Mouse (Mus musculus) heart, postnatal 25 days (tissue): ENCODE measurements around the gene Mst1. TPM values are rescaled to one million over a fixed set of nuclear protein-coding genes. Genes with fewer than 3 reads are reported as not detected.

Experiments
- DNase-seq: peaks from one replicate; pipeline ENCODE4 v3.0.0; 2022; ENCODE audit warnings: low spot score
- intact Hi-C: fragments of 180-260 bp; cut with DNase I; formaldehyde crosslinking; loops from one replicate; pipeline ENCODE4 v1.15.1; 2025
- total RNA-seq, 2 experiments: library from RNA; stranded (reverse); gene quantifications; 2 replicates each; pipeline ENCODE4 v1.2.3; 2021

Mst1 gene
- total RNA-seq, 2 experiments from 2014 or later = not detected

DNA sequence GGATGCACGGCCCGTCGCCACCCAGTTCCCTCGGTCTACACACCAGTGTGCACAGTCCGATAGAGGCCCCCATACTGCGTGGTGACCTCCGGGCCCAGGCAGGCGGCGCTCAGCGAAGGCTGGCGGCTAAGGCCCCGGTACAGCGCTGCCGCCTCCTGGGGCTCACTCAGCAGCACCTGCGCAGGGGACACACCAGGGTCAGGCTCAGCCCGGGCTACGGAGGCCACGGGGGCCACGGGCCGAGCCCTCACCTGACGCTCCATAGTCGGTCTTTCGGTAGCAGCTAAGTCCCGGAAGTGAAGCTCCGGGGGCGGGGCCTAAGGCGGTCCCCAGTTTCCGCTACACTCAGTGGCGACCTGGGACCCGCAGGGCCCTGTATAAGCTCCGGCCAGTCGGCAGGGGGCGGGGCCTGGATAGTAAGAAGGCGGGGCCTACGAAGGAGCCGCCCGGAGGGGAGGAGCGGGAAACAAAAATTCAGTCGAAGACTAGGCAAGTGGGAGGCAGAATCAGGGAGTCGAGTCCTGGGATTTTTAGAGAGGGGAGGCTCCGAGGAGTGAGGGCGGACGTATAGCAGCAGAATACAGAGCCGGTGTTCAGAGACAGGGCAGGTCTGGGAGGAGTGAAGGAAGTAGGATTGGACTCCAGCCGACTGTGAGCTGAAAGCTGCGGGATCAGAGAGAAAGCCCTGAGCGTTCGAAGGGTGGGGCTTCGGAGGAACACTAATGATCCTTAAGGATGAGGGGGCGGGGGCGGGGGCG, 14.1 kb downstream of the Mst1 start, which contains the start of gene Apeh:
TSS of gene Apeh (minus strand) at position 423 of the 758 bp plus-strand sequence.
- intact Hi-C loops = loop anchor here (2.0 kb wide), 1 partner anchor 106 kb away; no protein-coding TSS in a partner anchor
- peak; percentile 91 for DNase-seq

DNA sequence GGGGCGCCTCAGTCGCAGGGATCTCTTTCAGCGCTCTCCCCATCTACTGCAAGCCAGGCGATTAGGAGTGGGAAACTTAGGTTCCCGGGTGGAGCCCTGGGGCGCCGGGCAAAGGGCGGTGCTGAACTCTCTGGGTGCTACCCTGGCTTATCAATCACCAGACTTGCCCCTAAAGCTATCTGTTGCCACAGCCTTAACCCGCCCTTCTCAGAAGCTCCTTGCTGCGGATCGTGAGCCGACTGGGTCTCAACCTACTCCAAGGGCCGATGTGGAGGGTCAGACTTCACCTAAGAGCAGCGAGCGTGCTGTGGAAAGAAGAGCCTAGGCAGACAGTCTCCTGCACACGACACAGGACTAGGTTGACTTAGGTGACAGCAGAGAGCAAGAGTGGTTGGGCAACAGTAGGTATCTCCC, 14.8 kb downstream of the Mst1 start:
- intact Hi-C loops = loop anchor here (2.0 kb wide), 1 partner anchor 106 kb away; no protein-coding TSS in a partner anchor
- no peak for DNase-seq

DNA sequence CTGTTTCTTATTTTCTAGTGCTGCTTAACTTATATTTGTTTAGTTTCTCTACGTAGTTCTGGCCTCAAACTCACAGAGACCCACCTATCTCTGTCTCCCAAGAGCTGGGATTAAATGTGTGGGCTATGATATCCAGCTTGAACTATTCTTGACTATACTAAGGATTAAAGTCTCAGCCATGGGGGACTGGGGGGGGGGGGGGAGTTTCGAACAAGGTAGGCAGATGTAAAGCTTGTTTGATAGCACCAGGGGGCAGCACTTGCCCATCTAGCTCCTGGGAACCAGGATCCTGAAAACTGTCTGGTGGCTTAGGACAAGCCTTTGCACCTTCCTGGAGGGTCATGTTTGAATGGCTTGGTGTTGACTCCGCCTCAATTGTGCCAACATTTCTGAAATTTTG, 15.3 kb downstream of the Mst1 start:
- intact Hi-C loops = loop anchor here (2.0 kb wide), 1 partner anchor 105 kb away; no protein-coding TSS in a partner anchor
- DNase-seq = no peak

DNA sequence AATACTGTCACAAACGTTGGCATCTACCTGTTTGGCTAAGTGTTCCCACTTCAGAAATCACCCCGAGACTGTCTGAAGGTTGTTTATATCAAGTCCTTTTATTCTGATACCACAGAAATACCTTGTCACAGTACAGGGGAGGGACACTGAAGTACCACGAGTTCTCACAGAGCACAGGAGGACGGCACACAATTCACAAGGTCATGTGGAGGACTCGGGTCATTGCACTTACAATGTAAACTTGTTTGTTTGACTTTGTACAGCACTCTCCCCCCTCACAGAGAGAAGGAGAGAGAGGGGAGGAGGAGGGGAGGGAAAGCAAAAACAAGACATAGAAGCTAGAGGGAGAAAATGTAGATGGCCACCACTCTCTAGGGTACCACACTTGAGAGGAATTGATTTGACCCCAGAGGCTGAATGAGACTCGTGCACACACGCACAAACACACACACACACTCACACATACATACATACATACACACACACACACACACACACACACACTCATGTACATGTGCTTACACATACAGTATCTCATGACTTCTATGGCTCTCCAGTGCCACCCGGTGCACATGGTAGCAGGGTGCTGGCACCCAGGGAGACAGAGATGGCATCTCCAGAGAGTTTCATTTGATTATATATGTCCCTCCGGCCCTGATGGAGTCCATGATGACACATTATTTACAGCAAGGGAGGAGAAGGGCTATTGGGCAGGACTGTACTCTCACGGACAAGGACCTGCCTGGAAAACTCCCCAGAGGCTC, 15.9 kb downstream of the Mst1 start:
- DNase-seq = no peak
- intact Hi-C loops = loop anchor here (2.0 kb wide), 3 partner anchors 39 to 189 kb away; no protein-coding TSS in a partner anchor

DNA sequence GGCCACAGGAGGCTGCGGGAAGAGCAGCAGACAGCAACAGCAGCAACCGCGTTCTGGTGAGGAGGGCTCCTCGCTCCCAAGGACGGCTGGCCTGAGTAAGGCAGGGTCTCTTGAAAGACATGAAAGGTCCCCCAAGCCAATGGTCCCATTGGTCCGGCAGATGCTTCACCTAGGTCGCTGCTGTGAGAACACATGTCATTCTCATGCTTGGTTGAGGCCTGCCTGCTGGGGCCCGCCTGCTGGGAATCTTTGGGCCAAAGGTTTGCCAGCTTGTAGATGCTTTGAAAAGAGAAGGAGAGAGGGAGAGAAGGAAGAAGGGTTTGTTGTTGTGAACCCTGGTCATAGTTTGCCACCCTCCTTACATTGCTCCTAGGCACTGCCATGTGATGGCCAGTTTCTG, 19.4 kb downstream of the Mst1 start:
- intact Hi-C loops = no loop called here
- DNase-seq = no peak

DNA sequence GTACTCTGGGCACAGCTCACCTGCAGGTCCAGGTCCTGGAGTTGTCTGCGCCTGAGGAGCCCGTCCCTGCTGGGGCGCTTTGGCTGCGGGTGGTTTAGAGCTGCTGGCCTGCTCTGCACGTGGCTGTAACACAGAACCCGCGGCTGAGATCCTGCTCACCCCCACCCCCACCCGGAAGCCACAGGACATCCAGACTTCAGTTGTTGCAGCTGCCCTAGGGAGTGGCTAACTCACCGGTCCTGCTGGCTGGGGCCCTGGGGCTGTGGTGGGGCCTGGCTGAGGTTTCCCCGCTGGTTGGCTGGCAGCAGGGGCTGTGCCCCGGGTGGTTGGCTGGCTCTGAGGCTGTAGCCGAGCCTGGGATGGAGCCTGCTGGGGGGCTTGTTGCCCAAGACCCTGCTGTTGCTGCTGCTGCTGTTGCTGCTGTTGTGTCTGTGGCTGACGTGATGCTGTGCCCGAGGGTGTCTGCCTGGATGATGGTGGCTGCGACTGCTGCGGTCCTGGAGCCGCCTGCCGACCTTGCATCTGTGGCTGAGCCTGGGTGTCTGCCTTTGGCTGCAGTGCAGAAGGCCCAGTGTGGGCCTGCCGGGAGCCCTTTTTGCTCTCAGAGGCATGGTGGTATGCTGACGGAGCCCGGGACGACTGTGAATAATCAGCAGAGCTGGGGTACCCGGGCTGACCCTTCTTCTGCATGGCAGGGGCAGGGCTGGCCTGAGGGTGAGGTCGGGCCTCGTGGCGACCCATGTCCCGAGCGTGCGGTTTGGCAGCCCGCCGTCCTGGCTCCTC, 24.7 kb downstream of the Mst1 start:
- intact Hi-C loops = no loop called here
- no peak for DNase-seq

DNA sequence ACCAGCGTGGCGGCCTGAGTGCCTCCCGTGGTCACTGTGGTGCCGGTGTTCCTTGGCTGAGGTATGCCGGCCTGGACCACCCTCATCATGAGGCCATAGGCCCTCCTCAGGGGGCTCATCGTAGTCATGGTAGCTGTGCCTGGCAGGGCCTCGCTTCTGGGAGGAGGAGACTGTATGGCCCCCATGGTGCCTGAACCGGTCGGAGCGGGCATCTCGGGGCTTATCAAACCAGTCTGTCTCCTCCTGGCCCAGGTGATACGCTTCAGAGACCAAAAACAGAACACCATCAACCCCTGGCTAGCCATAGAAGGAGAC, 25.3 kb downstream of the Mst1 start:
- intact Hi-C loops = no loop called here
- no peak for DNase-seq

DNA sequence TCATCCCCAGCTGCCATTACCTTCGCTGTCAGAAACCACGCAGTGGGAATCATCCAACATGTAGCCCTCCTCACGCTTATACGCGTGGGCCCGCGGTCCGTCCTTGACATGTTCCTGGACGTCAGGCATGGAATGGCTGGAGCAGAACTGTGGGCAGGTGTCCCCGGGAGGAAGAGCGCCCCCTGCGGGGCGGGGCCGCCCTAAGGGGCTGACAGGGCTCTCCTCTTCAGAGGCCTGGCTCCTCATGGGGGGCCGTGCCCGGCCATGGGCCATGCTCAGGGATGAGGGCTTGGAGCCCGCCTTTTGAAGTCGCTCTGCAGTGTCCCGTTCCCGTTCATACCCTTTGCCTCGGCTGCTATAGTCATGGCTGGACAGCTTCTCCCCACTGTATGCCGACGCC, 25.9 kb downstream of the Mst1 start:
- intact Hi-C loops = no loop called here
- no peak for DNase-seq

DNA sequence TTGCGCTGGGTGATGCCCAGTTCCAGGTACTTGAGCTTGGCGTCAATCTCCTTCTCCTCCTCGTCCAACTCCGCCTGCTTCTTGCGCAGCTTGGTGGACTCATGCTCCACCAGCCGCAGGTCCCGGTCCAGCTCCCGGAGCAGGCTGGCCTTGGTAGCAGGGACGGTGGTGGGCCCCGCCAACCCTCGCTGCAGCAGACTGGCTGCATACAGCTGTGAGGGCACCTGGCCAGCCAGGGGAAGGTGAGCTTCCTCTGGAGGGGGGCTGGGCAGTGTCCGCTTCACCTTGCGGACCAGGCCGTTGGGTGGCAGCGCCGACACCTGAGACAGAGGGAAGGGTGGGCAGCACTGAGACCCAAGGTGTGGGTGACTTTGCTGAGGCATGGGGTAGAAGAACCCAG, 27.6 kb downstream of the Mst1 start:
- intact Hi-C loops = no loop called here
- no peak for DNase-seq

DNA sequence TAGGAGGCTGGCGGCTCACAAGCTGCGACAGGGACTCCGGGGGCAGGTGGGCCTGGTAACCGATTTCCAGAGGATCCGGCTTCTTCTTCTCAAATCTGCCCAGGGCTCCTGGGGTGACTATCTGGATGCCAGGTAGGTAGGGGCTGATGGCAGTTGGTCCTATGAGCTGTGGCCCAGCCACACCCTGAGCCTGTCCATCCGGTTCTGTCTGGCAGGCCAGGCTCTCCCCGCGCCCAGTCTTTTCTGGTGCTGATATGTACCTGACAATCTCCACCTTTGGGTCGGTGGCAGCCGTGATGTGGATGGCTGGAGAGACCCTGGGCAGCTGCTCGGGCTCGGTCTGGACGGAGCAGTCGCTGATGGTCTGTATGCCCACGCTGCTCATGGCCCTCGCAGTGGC, 29.9 kb downstream of the Mst1 start:
- intact Hi-C loops = no loop called here
- no peak for DNase-seq

DNA sequence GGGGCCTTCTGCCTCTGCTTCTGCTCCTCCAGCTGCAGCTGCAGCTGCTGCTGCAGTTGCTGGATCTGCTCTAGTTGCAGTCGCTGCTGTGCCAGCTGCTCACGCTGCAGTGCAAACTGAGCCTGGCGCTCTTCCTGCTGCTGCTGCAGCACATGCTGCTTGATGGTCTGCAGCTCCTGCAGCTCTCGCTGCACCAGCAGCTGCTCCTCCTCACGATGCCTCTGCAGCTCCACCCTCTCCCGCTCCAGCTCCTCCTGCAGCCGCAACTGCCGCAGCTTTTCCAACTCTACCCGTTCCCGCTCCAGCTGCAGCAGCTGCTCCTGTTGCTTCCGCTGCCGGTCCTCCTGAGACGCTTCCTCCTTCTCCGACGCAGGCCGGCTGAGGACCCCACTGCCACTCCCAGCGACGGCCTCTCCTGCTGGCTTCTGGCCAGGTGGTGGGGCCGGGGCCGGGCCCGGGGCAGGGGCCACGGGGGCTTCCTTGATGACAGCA, 30.9 kb downstream of the Mst1 start:
- no peak for DNase-seq
- intact Hi-C loops = no loop called here

DNA sequence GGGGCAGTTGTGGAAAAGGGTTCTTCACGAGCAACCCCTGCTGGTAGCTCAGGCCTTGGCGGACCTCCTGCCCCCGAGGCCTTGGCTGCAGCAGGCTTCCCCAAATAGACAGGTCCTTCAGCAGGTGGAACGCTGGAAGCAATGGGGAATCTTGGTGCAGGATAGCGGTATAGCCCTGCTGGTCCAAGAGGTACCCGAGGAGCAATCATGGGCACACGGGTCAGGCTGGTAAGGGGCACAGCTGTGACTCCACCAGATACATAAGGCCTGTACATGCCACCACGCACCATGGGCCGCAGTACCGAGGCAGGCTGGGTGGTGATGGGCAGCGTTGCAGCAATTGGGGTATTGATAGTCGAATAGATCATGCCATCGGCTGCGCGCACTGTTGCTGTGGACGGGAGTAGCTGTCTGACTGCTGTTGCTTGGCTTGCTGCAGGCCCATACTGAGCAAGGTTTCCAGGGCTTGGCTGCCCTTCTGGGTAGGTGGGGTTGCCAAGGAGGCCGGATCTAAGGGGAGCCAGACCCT, 31.4 kb downstream of the Mst1 start:
- intact Hi-C loops = no loop called here
- no peak for DNase-seq

DNA sequence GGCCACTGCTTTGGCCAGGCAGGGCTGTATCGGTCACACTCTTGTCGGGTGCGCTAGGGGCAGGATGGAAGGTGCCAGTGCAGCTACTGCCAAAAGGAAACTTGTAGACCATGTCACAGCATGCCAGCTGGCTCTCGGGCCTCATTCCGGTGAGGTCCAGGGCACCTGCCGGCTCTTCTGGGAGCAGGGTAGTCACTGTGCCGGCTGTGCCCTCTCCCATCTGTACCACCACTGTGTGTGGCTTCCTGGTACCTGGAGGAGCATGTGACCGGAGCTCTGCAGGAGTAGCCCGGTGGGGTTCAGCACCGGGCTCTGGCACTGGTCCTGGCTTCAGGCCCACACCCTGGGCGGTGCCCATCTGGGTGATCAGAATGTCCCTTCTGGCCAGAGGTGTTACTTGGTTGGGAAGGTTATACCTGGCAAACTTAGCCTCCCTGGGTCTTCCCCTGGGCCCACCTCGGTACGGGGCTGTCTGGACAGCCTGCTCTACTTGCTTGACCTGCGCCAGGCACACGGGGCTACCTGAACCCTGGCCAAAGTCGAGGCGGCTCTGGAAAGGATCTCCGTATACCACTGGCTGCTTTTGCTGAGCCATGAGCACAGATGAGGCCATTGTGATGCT, 32.6 kb downstream of the Mst1 start:
- intact Hi-C loops = no loop called here
- no peak for DNase-seq

DNA sequence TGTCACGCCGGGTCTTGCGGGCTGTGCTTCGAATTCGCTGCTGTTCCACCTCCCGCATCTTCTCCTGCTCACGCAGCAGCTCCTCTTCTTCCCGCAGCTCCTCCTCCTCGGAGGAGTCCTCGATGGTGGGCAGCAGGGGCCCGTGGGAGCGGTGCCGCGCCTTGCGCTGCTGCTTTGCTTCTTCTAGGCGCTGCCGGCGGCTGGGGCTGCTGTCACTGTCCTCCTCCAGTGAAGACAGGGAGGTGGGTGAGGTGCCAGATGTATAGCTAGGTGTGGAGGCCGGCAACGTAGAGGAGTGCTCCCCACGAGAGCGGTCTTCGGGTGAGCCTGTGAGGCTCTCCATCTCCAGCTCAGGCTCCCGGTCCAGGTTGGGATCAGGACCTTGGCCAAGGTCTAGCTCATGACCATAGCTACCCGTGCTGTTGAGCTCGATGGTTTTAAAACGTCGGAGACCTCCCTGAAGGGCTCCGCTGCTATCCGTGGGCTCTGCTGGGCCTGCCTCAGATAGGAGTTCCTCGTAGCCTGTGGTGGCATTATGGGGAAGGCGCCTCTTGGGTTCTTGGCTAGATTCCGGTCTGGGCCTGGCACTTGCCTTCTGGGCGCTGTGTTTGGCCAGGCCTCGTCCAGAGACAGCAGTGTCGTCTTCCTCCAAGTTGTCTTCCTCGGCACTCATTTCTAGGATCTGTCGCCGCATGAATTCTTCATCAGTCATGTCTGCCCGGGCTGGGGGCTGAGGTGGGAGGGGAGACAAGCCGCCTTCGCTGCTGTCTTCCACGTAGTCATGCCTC, 35.2 kb downstream of the Mst1 start:
- intact Hi-C loops = no loop called here
- no peak for DNase-seq

DNA sequence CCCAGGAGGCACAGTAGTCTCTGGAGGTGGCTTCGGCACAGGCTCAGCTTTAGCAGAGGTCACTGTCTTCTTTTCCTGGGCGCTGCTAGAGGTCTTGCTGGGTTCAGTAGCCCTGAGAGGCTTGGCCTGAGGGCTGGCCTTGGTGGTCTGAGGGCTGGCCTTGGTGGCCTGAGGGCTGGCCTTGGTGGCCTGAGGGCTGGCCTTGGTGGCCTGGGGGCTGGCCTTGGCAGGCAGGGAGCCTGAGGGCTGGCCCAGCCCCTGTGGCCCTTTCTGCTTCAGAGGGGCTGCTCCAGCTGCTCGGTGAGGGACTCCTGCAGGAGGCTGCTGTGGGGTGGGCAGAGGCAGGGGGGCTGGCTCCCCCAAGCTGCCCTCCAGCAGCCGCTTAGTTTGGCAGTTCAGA, 36.9 kb downstream of the Mst1 start:
- no peak for DNase-seq
- intact Hi-C loops = no loop called here

DNA sequence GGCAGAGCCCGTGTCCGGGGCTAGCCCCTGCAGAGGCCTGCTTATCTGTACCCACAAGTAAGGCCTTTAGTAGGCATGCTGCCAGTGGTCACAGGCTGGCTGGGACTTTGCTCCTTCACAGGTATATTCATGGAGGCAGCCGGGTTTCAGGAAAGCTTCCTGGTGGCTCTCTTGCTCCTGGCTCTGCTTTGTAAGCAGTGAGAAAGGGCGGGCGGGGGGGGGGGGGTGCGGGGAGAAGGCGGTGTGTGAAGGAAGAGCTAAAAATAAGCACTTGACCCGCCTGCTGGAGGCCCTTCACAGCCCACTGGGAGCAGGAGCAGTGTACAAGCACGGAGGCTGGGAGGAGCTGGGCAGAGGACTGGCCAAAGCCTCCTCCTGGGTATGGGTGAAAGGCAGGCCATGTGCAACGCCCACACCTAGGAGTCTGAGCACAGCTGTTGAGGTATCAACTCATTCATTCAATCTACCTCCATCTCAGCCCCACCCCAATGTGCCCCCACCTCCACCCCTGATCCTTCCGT, 39.7 kb downstream of the Mst1 start:
- DNase-seq = no peak
- intact Hi-C loops = no loop called here

DNA sequence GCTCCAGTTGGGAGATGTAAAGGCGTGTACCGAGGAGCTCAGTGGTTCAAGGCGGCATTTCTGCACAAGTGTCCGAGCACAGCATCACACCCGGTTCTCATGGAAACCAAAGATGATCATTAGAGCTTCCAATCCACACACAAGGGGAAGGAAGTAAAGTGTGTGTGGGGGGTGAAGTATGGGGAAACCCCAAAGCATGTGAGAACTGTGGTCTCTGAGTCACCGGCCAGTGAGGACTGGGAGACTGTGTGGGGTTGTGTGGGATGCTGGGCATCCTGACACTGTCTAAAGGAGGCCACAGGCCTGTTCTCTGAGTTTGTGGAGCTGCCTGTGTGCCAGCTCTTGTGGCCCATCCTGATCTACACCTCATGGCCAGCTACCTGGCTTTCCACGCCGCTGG, 40.4 kb downstream of the Mst1 start:
- intact Hi-C loops = no loop called here
- DNase-seq = no peak

DNA sequence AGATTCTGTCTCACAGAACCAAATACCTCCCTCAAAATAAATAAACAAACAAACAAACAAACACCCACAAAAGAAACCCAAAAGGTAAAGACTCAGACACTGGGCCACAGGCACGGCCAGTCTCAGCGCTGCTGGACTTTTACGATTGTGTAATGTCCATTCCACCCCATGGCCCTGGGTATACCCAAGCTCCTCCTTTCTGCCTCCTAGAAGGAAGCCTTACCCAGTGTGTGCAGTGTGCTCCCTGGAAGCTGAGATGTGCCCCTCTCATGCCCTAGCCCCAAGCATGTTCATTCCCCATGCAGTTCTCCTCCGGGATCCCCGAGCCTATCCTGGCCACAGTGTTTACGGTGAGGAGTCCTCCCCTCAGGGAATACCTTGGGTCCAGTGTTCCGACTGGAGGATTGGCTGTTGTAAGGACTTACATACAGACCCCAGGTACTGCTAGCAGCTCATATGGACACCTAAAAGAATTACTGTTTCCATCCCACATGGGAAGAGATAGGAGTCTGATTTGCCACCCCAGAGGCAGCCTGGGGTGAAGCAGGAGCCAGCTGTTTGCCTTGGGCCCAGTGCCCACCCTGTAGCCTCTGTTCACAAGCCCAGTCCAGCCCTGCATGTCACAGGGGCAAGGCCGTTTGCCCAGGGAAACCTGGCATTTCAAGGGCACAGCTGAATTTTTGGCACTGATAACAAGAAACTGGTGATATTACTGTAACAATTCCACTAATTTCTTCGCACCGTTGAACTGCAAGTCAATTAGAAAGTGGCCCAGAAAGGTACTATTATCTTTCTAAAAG, 41.1 kb downstream of the Mst1 start:
- intact Hi-C loops = no loop called here
- no peak for DNase-seq
